Mouse (Mus musculus): ENCODE measurements at regions not wholly inside any gene's neighbourhood (a gene's known extent, or its start where the extent isn't known, plus 50 kb on each side); places are given as distances from the start of the nearest gene placed in this dataset.

GRCm38 (mm10) chr5:75466941-75467340, 107.8 kb upstream of the Kit start:
- DNase-seq (ENCODE audit: extremely low spot score): no peak

DNA sequence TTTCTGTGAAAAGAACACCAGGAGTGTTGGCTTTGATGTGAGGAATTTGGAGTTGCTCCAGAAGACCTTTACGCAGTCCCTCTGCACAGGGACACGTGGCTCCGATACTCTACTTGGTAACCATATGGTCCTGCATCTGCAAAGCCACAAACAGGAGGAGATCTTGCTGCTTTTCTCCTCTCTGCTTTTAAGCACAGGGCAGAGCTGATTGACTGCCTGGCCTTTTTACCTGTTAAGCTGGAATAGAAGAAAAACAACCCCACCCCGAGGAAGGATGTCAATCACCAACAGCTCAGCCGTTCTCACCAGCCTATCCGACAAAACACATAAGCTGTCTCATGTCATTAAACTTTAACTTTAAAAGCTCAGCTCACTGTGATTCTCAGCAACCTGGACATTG, 106.8 kb upstream of the Kit start:
- DNase-seq (ENCODE audit: extremely low spot score): no peak

GRCm38 (mm10) chr5:75471010-75471409, 103.7 kb upstream of the Kit start:
- no peak for DNase-seq (ENCODE audit: extremely low spot score)

DNA sequence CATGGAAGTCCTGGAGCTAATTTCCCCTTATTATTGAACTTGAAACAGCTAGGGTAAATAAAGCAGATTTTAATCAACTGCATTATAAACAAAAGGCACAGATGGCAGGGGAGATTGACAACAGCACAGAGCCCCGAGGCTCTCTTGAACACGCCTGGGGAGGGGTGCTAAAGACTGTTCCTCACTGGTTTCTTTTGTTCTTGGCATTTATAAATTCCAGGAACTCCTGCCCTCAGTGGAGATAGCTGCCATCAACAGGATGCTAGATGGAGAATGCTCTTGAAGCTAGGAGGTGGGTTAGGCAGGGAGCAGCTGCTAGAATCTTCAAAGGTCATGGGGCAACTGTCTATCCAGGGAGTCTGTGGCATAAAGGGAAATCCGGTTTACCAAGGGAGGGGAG, 102.2 kb upstream of the Kit start:
- DNase-seq (ENCODE audit: extremely low spot score): no peak

DNA sequence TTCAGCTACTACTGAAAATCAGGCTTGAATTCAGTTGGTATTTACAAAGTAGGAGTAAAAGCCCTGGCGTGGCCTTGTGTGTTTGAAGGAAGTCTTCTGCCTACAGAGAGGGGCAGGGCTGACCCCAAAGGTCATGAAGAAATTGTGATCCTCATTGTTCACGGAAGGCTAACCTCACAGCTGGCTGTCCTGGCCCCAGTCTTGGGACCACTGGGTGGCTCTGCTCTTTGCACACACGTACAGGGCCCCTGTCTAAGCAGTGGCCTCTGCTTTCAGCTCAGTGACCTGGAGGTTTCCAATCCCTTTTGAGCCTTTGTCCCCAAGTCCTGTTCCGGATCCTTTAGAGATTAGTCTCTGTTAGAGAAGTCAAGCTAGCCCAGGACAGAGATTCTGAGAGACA, 99.3 kb upstream of the Kit start:
- peak; percentile 67 for DNase-seq (ENCODE audit: extremely low spot score)

DNA sequence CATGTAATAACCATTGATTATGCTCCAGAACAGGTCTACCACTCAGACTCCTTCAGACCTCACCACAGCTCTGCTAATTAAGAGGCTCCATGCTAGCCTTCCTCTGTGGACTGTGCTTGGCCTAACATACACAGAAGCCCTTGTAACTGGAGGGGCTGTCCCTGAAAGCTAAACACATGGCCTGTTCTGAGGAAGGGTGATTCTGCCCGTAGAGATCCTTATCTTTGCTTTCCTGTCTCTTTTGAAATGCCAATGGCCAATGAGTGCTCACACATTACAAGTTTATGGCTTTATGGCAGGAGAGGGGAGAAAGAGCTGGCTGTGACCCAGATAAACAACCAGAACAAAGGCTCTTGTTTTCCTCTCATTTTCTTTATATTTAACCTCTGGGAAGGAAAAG, 96.2 kb upstream of the Kit start:
- DNase-seq (ENCODE audit: extremely low spot score): no peak

- no peak for DNase-seq (ENCODE audit: extremely low spot score)
Observed at GRCm38 (mm10) chr5:75479149-75479548, 95.6 kb upstream of the Kit start.

DNA sequence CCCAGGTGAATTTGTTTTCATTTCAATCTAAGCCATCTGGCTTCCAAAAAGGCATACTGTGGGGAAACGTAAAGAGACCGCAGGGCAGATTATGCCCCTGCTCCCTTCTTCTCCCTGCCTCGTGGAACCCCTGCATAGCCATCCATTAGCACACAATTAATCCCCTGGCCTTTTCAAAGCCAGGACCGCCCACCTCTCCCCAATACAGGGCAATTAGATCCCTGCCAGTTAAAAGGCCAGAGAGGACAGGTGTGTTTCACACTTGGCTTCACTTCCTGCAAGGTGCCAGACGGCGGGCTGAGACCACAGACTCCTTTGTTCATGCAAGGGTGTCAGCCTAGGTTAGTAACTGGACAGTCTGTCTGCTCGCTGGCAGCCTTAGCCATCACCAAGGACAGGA, 93.1 kb upstream of the Kit start:
- DNase-seq (ENCODE audit: extremely low spot score): peak; percentile 39

DNA sequence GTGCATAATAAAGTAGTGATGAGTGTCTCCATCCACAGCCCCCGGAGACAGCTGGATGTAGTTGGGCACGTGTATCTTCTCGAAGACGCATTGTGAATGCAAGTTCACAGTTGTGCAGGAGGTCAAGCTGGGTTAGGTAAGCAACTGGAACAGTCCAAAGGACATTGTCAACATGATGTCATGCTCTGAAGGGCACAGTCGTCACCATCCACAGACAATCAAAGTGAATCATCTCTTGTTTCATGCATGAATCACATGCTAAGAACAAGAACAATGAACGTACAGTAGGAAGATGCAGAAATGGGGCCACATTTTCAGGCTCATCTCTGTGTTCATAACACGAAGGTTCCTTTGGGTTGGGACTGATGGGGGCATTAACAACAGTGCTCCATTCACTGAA, 90.4 kb upstream of the Kit start:
- DNase-seq (ENCODE audit: extremely low spot score): no peak

- no peak for DNase-seq (ENCODE audit: extremely low spot score)
Observed at GRCm38 (mm10) chr5:75490806-75491205, 83.9 kb upstream of the Kit start.

- DNase-seq (ENCODE audit: extremely low spot score): no peak
Observed at GRCm38 (mm10) chr5:75494143-75494542, 80.6 kb upstream of the Kit start.

- no peak for DNase-seq (ENCODE audit: extremely low spot score)
Observed at GRCm38 (mm10) chr5:75499053-75499452, 75.7 kb upstream of the Kit start.

DNA sequence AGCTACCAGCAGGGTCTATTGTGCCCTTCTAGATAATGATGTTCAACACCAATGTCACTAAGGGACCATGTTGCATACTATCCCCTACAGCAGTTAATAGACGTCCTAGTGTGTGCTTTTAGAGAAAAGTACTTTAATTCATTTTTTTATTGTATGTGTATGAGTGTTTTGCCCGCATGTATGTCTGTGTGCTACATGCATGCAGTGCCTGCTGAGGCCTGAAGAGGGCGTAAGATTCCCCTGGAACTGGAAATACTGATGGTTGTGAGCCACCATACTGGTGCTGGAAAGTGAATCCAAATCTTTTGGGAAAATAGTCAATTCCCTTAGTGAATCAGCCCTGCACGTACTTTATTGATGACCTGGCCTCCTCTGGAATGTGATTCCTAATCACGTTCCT, 75.0 kb upstream of the Kit start:
- no peak for DNase-seq (ENCODE audit: extremely low spot score)

DNA sequence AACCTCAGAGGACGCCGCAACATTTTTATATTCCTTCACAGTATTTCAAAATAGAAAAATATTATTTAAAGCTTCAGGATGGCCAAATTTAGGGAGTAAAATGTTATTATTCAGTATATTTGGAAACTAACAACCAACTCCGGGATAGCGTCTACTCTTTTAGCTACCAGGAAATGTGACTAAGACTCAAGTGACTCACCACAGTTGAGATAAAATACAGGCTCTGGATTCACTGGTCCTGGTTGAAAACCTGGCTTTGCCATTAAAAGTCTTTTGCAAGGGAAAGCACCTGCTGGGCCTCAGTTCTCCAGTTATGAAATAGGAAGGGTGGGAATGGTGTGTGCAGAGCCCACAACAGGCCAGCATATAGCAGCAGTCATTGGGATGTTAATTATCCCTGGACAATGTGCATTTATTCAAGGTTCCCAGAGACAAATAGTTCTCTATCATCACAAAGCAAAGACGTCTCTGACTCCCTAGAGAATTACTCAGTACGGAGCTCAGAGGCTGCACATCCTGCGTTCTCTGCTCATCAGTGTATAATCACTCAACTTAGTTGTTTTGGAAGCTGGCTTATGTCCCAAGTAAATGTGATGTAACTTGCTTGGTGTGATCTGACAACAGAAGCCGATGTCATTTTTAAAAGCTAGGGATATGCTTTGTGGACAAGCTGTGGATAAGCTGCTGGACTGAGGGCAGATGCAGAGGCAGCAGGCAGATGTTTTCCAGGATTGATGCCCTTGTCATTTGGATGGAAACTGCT, 73.9 kb upstream of the Kit start:
- DNase-seq (ENCODE audit: extremely low spot score): no peak

- DNase-seq (ENCODE audit: extremely low spot score): no peak
Observed at GRCm38 (mm10) chr5:75503673-75504072, 71.0 kb upstream of the Kit start.

DNA sequence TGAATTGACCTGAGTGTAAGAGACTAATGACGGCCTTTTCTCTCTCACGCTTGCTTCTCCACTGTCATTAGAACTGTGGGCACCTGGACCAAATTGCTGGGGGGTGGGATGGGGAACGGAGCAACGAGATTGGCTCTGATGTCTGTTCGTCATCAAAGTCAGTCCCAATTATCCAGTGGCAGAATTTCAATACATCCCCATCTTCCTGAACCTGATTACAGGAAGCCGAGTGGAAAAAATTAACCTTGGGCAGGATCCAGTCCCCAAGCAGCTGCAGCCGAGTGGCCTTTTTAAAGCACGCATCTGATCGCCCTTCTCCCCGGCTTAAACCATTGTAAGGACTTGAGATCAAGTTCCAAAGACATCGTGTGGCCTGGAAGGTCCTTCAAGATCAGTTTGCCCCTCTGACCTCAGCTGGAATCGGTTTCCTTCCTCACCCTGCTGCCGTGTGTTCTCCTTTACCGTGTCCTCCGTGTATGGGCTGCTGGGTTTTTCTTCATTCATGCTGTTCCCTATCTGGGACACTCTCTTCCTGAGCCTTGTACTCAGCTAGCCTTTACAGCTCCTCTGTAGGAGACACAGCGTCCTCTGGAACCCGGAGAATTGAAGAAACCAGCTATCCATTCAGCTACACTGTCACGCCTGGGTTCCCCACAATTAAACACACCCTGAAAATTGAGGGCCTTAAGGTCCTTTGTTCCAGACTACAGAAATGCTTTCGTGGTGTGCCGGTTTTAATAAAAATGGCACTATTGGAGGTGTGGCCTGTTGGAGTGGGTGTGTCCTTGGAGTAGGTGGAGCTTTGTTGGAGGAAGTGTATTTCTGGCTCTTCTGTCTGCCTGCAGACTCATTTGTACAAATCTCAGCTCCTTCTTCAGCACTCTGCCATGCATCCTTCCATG, 61.9 kb upstream of the Kit start:
- no peak for DNase-seq (ENCODE audit: extremely low spot score)

DNA sequence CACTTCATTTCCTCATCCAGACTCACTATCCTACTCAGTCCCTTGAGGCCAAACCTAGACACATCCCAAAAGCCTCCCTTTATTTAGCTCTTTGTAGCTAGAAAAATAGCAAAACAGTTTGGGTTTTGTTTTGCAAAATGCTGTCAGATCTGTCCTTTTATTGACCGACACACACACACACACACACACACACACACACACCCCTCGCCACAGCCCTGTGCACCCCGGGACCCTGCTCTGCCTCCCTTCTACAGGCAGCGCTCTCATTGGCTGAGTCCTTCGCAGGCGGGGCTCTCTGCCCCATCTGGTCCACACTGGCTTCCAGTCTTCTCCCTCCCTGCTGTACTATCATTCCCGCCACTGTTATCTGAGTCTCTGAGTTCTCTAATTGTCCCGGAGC, 56.5 kb upstream of the Kit start:
- no peak for DNase-seq (ENCODE audit: extremely low spot score)

DNA sequence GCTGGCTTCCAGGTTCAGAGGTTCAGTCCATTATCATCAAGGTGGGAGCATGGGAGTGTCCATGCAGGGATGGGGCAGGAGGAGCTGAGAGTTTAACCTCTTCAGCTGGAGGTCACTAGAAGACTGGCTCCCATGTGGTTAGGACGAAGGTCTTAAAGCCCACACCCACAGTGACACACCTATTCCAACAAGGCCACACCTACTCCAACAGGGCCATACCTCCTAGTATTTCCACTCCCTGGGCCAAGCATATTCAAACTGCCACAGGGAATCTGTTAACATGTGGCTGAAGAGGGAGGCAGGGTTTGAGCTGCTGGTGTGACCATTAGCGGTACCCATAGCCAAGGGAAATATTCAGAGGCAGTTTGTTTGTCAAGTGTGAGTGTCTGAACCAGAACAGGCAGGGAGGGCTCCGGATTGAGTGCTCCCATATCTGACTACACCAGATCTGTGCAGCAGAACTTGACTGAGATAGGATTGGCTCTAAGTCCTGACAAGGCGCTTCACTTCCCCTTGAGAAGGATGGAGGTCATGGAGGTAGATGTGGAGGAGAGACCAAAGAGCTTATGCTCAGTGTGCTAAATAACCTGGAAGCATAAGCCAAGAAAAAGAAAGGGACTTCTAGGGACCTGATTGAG, 51.6 kb upstream of the Kit start:
- DNase-seq (ENCODE audit: extremely low spot score): no peak

Data from embryo, embryonic 9.5 days (tissue).